Mouse (Mus musculus): ENCODE data around the gene Ski. TPM values are rescaled to one million over a fixed set of nuclear protein-coding genes. Genes with fewer than 3 reads are reported as not detected.

The Ski gene
- total RNA-seq, 2 experiments from 2014 or later: 128 to 136 TPM

DNA sequence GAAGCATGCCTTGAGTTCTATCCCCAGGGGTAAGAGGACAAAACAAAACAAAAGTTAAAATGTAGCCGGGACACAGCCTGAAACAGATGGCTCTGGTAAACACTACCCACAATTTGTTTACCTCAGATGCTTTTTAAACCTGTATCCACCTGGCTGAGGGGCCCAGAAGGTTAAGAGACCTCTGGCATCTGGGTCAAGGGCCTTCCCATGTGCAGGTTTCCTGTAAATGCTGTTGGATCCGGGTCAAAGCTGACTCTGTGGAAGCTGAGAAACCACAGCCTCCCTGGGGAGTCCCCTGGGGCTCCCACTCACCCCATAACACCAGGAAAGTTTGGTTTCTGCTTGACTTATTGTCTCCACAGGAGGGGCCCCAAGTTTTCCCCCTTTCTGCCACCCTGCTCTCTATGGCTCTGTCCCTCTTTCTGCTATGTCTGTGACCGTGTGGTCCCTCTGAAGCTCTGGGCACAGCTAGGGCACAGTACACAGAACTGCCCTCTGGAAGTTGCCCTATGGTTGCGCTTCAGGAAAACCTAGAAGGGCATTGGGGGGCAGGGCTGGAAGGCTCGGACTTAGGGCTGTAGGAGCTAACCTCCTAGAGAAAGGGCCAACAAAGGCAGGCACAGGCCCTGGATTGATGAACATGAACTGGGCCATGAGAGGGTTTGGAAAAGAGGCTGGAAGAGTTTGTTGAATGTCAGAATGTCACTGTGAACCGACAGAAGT lies 23.5 kb upstream of the Ski start:
- no peak for DNase-seq (ENCODE audit: low spot score in 2 of 2)
- H3K4me3 ChIP-seq: peak overlapping the region; percentile 12; the same call in 1 of the 2 replicates
- H3K27ac ChIP-seq: peak overlapping the region; percentile 94
- TF ChIP-seq CTCF (conservative IDR thresholded peaks at IDR 0.05): no peak

DNA sequence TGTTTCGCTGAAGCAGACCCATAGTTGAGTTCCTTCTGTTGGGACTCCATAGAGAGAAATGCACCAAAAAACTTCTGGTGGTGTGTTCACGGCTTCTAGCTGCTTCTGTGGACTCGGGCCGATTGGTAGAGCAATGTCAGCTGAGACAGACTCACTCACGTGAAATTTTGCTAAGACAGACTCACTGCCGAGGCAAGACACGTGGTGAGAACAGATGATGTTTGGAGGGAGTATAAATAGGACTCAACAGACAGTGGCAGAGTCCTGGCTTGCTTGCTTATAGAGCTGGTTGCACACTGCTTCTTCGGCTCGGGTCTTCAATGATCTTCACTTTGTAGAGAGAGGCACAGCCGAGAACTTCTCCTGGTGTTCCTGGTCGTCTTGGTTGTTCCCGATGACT lies 20.8 kb upstream of the Ski start:
- no peak for TF ChIP-seq CTCF (conservative IDR thresholded peaks at IDR 0.05)
- no peak for DNase-seq (ENCODE audit: low spot score in 2 of 2)
- Histone ChIP-seq H3K27ac (peak overlapping the region; percentile 39; the same call in 1 of the 2 replicates), H3K4me3 (no peak overlapping the region)

DNA sequence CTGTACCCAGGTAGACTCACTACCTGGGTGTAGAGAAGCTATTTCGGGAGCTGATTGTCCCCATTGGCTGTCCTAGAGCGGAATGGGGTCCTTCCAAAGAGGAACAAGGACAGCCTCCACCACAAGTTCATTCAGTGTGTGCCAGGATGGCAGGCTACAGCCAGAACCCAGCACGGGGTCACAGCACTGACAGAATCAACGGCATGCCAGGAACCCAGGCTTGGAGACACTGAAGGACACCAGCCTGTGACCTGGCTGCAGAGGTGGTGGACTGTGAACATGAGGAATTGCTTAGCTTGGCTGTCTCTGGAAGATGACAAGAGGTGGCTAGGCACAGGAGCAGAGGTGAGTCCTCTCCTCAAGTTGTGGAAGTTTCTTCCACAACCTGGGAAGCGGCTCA lies 19.9 kb upstream of the Ski start:
- TF ChIP-seq CTCF (conservative IDR thresholded peaks at IDR 0.05): no peak
- DNase-seq (ENCODE audit: low spot score in 2 of 2): no peak
- Histone ChIP-seq H3K27ac (no peak overlapping the region), H3K4me3 (no peak overlapping the region)

DNA sequence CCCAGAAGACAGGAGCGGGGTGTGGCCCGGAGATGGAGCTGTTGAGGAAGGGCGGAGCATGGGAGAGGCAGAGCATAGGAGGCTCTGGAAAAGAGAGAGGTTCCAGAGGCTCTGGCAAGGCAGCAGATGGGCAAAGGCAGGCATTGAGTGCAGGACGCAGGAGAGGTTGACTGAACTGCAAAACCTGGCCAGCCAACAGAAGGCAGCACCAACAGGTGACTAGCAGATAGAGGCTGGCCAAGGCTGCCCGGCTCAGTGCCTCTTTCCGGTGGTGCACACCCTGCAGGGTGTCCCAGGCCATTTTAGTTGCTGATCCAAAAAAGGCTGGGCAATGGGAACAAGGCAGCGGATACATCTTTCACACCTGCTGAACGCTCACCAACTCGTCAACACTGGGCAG lies 19.4 kb upstream of the Ski start:
- Histone ChIP-seq H3K4me3 (no peak overlapping the region), H3K27ac (no peak overlapping the region)
- DNase-seq (ENCODE audit: low spot score in 2 of 2): no peak
- no peak for TF ChIP-seq CTCF (conservative IDR thresholded peaks at IDR 0.05)

DNA sequence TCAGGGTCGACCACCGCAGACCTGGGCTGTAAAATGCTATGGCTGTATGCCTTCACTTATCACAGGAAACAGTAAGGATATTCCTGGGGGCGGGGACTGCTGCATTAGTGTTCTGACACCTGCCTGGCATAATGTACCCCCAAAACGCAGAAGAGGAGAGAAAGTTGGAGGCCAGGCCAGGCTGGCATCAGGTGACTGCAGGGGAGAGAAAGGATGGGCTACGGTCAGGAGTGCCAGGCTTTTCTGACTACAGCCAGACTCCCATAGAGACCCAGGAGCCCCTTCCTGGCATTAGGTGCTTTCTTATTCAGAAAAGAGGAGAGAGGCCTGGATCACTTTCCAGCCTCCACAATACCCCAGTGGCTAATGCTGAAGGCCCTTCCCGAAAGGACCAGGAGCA lies 17.1 kb upstream of the Ski start:
- no peak for TF ChIP-seq CTCF (conservative IDR thresholded peaks at IDR 0.05)
- no peak overlapping the region for H3K4me3 ChIP-seq

DNA sequence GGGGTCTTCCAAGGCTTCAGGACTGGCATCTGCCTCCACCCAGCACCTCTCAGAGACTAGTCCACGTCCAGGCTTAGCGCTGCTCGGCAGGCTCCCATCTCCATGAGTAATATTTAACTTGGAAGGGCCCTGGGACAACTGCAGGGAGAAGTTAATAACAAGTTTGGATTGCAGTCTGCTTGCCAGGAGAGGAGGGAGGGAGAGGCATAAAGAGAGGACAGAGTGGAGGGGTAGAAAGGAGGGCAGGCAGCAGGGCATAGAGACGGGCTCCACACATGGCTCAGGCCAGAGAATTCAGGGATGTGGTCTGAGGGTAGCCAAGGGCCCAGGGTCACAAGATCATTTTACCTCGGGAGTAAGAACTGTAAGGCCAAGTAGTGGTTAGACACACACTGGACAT lies 15.9 kb upstream of the Ski start:
- no peak overlapping the region for H3K4me3 ChIP-seq
- no peak for DNase-seq (ENCODE audit: low spot score in 2 of 2)
- peak overlapping the region; percentile 39 for H3K27ac ChIP-seq
- no peak for TF ChIP-seq CTCF (conservative IDR thresholded peaks at IDR 0.05)

More for the DNA sequence above, 17.1 kb upstream of the Ski start:
- DNase-seq (ENCODE audit: low spot score in 2 of 2): no peak
- no peak overlapping the region for H3K27ac ChIP-seq

DNA sequence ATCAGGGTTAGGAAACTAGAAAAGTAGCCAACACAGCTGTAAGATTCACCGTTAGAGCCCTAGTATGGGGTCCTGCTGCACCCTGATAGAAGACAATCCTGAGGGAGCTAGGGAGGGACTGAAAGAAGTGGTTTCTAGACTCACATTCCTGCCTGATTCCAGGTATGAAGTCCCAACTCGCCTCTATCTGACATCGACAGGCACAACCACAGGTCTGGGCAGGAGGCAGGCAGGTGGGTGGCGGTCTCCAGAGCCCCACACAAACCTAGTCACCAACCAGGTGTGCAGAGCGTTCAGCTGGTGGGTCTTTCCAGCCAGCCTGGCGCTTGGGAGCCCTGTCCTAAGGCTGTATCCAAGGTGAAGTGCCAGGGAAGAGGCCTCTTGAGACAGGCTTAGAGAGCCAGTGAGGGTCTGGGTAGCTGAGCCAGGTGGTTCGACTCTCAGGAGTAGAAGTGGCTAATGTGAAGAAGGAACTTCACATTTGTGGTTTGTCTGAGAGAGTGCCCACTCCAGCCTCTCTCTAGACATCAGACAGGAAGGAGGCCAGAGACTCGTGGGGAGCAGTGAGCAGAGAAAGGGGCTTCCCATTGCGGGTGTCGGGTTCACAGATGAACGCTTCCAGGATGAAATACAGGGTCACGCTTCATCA lies 14.5 kb upstream of the Ski start:
- DNase-seq (ENCODE audit: low spot score in 2 of 2): no peak
- H3K27ac ChIP-seq: peak overlapping the region; percentile 99
- no peak overlapping the region for H3K4me3 ChIP-seq
- TF ChIP-seq CTCF (conservative IDR thresholded peaks at IDR 0.05): no peak

DNA sequence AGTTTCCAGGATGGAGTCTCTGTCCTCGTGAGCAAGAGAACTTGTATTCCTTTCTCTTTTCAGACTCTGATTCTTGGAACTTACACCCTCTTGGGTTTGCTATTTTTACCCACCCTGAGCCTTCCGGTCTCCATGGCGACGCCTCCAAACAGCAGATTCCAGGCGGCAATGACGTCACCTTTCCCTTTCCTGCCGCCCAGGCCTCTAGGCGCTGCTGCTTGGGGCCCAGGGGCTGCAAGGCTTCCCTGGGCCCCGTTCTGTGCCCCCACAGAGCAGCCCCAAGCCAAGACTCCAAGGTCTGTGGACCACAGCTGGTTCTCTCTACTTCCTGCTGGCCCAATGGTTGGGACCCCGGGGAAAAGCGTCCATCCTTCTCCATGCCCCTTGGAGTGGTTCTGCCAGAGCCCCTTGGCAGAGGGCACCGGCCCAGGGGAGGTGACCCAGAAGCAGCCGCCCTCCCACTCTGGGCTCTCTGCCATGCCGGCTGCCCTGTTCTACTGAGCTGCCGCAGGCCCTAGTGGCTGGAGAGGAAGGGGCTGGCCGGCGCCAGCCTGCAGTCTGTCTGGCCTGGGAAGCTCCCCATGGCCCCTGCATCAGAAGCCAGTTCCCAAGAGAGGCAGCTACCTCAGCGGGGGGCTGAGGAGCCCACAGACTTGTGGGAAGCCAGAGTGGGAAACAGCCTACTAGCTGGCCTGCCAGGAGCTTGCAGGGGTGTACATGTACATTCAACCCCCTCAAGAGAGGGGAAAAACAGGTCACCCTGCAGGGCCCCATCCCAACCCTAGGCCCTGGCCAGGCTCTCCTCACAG lies 13.1 kb upstream of the Ski start:
- DNase-seq (ENCODE audit: low spot score in 2 of 2): peak; percentile 93 to 95
- TF ChIP-seq CTCF (conservative IDR thresholded peaks at IDR 0.05): peak; percentile 57
- H3K4me3 ChIP-seq: peak overlapping the region; percentile 47
- peak overlapping the region; percentile 99 for H3K27ac ChIP-seq

DNA sequence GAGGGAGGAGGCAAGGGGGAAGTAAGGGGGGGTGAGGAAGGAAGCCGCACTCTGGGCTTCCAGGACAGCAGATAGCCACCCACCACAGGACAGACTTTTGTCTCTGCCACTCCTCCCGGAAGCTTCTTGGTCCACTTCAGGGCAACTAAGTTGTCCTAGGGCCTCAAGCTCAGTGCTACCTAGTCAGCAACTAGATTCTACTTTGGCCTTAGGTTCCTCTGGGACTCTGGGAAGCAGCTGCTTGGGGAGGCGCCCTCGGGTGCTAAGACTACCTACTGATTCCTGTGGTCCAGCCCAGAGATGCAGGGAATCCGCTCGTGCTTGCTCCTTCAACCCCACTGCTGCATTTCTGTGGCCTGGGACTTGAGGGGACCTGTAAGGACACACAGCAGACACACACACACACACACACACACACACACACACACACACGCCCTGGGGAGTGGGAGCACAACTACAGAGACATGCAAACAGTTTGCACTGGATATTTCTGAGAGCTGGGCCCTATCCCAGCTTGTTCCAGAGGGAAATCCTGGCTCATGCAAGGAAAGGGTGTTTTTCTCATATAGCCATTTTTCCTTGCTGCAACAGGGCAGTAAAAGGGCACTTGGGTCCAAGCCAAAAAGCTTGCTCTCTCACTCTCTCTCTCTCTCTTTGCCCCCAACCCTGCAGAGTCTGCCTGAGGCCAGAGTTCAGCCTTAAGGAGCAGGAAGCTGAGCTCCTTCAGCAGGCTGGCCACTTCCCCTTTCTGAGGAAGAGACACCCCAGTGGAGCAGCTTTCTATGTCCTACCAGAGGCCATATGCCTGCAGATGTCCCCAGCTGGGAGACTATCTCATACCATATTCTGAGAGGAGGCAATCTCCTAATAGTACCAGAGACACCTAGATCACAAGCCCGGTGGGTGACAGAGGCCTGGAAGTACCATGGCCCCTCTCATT lies 12.2 kb upstream of the Ski start:
- Histone ChIP-seq H3K27ac (peak overlapping the region; percentile 99), H3K4me3 (peak overlapping the region; percentile 28; the same call in 1 of the 2 replicates)
- no peak for TF ChIP-seq CTCF (conservative IDR thresholded peaks at IDR 0.05)
- no peak for DNase-seq (ENCODE audit: low spot score in 2 of 2)

DNA sequence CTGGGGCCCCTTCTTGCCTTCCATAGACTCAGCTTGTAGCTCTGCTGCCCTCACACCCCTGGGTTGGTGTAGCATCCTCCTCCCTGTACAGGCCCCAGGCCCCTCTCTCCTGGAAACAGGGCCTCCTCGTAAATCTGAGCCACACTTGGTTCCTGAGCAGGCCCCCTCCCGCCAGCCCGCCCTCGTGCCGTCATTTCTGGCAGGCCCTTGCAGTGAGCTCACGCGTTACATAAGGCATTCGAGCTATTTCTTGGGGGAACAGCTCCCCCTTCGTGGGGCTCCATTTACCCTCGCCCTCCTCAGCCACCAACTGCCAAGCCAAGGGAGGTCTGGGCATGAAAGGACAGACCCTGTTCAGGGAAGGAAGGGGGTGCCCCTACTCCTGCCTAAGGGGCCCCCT lies 11.5 kb upstream of the Ski start:
- peak; percentile 30 for TF ChIP-seq CTCF (conservative IDR thresholded peaks at IDR 0.05)
- peak; percentile 83 to 90 for DNase-seq (ENCODE audit: low spot score in 2 of 2)
- H3K27ac ChIP-seq: peak overlapping the region; percentile 99
- no peak overlapping the region for H3K4me3 ChIP-seq

DNA sequence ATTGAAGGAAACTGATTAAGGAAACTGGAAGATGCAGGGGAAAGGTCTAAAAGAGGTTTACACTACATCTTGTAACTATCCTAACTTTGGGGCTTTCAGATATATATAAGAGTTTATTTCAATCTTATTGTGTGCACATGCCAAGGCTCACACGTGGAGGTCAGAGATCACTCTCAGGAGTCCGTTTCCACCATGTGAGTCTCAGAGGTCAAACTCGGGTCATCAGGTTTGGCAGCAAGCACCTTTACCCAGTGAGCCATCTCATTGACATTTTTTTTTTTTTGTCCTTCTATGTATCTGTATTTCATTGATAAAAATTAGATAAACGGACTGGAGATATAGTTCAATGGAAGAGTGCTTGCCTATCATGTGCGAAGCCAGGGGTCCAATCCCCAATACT lies 6.1 kb upstream of the Ski start:
- DNase-seq (ENCODE audit: low spot score in 2 of 2): no peak
- Histone ChIP-seq H3K4me3 (no peak overlapping the region), H3K27ac (no peak overlapping the region)
- no peak for TF ChIP-seq CTCF (conservative IDR thresholded peaks at IDR 0.05)

DNA sequence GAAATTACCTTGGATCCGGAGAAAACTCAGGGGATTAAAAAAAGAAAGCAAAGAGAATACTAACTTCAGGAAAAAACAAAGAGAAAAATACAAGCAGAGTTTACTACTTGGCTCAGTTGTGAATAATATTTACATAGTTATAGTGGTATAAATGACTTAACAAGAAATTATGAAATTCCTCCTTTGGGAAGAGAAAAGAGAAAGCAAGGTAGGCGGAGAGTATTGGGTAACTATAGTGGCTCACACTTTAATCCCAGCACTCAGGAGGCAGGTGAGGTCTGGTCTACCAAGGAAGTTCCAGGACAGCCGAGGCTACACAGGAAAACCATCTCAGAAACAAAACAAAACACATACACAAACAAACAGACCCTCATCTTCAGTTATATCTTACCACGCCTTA lies 5.6 kb upstream of the Ski start:
- DNase-seq (ENCODE audit: low spot score in 2 of 2): no peak
- Histone ChIP-seq H3K27ac (no peak overlapping the region), H3K4me3 (no peak overlapping the region)
- no peak for TF ChIP-seq CTCF (conservative IDR thresholded peaks at IDR 0.05)
